Mouse (Mus musculus): Measurements from ENCODE around the gene 2810408A11Rik.

2810408A11Rik gene

GRCm38 (mm10) chr11:69912716-69913530, 12.1 kb upstream of the 2810408A11Rik start:
- DNase-seq (ENCODE audit: low spot score in 2 of 2) = no peak

GRCm38 (mm10) chr11:69911701-69912100, 10.9 kb upstream of the 2810408A11Rik start:
- no peak for DNase-seq (ENCODE audit: low spot score in 2 of 2)

DNA sequence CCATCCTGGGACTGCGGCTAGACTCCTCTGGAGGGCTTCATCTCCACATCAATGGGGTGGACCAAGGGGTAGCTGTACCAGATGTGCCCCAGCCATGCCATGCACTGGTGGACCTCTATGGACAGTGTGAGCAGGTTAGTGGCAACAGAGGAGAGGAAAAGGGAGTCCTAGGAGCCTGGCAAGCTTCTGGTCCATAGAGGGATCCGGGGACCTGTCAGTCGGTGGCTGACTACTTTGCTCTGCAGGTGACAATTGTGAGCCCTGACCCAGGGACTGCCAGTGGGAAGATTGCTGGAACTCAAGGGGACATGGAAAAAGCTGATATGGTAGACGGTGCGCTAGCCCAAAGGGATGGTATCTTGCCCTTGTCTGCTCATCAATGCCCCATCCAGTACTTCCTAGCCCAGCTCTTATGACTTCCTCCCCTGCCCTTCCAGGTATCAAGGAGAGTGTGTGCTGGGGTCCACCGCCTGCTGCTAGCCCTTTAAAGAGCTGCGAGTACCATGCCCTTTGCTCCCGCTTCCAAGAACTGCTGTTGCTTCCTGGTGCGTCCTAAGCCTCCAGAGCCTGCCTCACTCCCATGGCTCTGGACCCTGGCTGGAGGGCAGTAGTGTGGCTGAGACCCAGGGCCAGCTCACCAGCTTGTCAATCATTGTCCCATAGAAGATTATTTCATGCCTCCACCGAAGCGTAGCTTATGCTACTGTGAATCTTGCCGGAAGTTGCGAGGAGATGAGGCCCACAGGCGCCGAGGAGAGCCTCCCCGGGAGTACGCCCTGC, 10.2 kb upstream of the 2810408A11Rik start:
- DNase-seq (ENCODE audit: low spot score in 2 of 2) = no peak

GRCm38 (mm10) chr11:69910177-69910576, 9.4 kb upstream of the 2810408A11Rik start:
- no peak for DNase-seq (ENCODE audit: low spot score in 2 of 2)

DNA sequence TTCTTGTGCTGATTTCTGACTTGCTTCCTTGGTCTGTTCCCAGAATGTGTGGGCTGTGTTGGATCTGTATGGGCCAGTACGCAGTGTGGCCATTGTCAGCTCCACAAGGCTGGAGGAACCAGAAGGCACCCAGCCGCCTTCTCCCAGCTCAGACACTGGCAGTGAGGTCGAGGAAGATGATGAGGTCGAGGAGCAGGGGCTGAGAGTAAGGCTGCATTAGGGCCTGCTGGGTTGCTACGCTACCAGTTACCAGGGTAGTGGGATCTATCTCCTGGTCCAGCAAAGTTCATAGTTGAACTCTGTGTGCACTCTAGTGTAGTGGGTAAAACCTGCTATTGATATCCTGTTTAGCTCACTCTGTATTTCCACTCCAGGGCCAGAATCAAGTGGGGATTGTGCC, 8.4 kb upstream of the 2810408A11Rik start:
- no peak for DNase-seq (ENCODE audit: low spot score in 2 of 2)

GRCm38 (mm10) chr11:69908645-69909044, 7.9 kb upstream of the 2810408A11Rik start:
- no peak for DNase-seq (ENCODE audit: low spot score in 2 of 2)

DNA sequence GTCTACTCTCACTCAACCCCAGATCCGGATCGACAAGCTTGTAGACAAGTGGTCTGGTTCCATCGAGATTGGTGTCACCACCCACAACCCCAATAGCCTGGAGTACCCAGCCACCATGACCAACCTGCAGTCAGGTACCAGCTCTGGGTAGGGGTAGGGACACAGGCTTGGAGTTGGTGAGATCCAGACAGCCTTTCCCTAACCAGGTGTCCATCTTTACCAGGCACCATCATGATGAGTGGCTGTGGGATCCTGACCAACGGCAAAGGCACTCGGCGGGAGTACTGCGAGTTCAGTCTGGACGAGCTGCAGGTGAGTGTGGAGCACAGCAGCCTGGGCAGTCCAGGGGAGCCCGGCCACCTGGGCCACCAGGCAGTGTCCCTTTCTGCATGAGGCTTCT, 3.5 kb upstream of the 2810408A11Rik start:
- DNase-seq (ENCODE audit: low spot score in 2 of 2) = no peak

- no peak for DNase-seq (ENCODE audit: low spot score in 2 of 2)
Measured at GRCm38 (mm10) chr11:69902972-69903371, 2.2 kb upstream of the 2810408A11Rik start.

GRCm38 (mm10) chr11:69901993-69902392, 1.2 kb upstream of the 2810408A11Rik start:
- no peak for DNase-seq (ENCODE audit: low spot score in 2 of 2)

DNA sequence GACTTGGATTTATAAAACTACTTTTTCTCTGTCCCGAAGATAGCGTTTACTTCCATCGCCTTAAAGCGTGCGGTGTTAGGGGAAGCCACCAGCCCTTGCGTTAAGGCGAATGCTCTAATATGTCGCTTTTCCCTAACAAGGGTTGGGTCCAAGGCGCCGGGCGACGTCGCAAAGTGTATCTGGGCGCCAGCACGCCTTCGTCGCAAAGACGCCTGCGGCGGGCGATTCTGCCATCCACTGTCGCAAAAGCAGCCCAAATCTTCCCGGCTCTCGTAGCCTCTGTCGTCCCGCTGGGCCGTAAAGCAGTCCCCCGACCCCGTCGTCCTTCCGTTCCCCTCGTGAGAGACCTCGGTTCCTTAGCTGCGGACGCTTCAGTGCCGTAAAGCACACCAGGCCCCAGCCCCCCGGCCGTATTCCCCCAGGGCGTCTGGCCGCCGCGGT, 639 bp upstream of the 2810408A11Rik start:
- DNase-seq (ENCODE audit: low spot score in 2 of 2) = peak; percentile 86 to 89

DNA sequence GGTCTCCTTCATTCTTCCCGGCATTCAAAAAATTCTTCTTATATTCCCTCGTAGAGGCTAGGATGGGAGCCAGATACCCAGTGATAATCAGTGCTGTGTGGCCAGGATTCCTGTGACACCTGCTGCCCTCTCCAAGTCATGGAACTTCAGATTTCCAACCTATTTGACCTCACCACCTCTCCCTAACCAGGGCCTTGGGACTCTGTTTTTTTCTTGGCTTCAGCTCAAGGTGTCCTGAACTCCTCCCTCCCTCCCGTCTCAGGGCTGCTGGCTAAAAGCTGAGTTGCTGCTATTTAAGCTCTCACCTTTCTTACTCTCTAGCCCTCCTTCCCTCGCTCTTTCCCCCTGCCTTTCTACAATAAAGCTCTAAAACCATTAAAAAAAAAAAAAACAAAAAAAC, 917 bp downstream of the 2810408A11Rik start:
- DNase-seq (ENCODE audit: low spot score in 2 of 2) = no peak

GRCm38 (mm10) chr11:69895291-69895690, 5.5 kb downstream of the 2810408A11Rik start, which contains the start of gene Acap1:
Acap1 (minus strand) TSS chr11:69895539.
- DNase-seq (ENCODE audit: low spot score in 2 of 2) = peak; percentile 63 to 70

GRCm38 (mm10) chr11:69894671-69895070, 6.1 kb downstream of the 2810408A11Rik start:
- DNase-seq (ENCODE audit: low spot score in 2 of 2) = peak; percentile 82 to 83

- DNase-seq (ENCODE audit: low spot score in 2 of 2) = no peak
Measured at GRCm38 (mm10) chr11:69891482-69891881, 9.3 kb downstream of the 2810408A11Rik start.

- DNase-seq (ENCODE audit: low spot score in 2 of 2) = no peak
Measured at GRCm38 (mm10) chr11:69886907-69887635, 13.7 kb downstream of the 2810408A11Rik start.

- no peak for DNase-seq (ENCODE audit: low spot score in 2 of 2)
Measured at GRCm38 (mm10) chr11:69884663-69885062, 16.1 kb downstream of the 2810408A11Rik start.

DNA sequence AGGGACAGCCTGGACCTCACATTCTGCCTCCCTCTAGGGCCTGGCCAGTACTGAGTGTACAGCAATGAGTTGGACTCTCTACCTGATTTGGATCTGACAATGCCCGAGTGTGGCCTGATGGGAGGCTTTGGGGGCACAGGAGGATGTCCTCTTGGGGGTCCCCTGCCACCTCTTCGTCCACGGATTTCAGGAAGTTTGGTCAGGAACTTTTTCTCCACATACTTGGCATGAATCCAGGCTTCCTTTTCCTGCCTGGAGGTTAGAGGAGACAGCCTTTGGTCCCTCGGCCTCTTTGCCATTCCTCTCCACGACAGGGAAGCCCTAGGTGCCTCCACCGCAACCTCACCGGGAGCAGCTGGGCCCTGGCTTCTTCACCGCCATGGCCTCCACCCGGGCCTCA, 16.5 kb downstream of the 2810408A11Rik start:
- DNase-seq (ENCODE audit: low spot score in 2 of 2) = no peak

DNA sequence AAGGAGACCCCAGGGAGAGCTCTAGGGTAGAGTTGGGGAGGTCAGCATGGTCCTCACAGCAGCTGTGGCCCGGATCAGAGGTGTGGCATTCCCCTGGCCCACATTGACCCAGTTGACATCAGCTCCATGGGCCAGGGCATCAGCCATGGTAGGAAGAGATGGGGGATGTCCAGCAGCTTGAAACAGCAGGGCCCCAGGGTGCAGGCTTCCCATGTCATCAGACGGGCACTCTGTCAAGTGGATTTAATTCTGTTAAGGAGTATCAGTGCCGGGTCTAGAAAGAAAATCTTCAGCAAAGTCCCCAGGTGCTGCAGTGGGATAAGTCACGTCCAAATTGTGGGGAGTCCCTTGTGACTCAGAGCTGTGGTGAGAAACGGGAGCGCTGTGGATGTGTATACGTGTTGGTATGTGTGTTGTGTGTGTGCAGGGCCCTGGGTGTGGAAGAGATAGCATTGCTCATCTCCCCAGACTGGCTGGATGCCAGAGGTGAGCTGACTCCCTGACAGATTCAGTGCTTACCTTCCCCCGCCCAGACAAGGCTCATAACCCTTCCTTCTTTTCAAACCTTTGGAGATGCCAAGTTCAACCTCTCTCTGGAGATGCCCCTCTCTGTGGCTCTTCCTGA, 17.1 kb downstream of the 2810408A11Rik start:
- DNase-seq (ENCODE audit: low spot score in 2 of 2) = no peak

DNA sequence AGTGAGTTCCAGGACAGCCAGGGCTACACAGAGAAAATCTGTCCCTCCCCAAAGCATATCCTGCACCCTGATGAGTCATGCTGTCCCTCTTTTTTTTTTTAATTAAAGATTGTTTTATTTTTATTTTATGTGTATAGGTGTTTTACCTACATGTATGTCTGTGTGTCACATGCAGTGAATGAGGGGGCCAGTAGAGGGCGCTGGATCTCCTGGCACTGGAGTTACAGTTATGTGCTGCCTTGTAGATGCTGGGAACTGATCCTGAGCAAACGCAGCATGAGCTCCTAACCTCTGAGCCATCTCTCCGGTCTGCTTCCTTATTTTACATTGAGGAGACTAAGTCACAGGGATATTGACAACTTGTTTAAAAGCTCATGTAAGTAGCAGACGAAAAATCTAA, 17.7 kb downstream of the 2810408A11Rik start:
- DNase-seq (ENCODE audit: low spot score in 2 of 2) = peak; percentile 62 to 72

GRCm38 (mm10) chr11:69881787-69882670, 18.8 kb downstream of the 2810408A11Rik start:
- DNase-seq (ENCODE audit: low spot score in 2 of 2) = no peak

Measured in natural killer cell, adult 2 months (primary cell).